Comparison of ENCODE assay signal across 21 mouse cellular contexts in genomic region chr9:59667904-59668303, GRCm38 (mm10). TPM values are rescaled to one million over a fixed set of nuclear protein-coding genes. Genes with fewer than 3 reads are reported as not detected.
DNase-seq lines count a peak whose midpoint lies in the region; ATAC-seq and TF ChIP-seq lines count a peak whose summit lies in the region.
"Had no signal": no experiment of that assay in that cellular context is flagged by ENCODE, and none has a peak within 500 bp of the region (broad histone marks: within the 10 kb centered on the region; RNA-seq: fewer than 3 reads in every experiment).

No protein-coding gene starts in this region.

- no peak for ATAC-seq in heart, embryonic 16.5 days (replicated peaks; ENCODE audit: extremely low read depth, insufficient read depth, low FRiP score)
- peak; percentile 51 for ATAC-seq in megakaryocyte, adult 5-6 weeks (ENCODE audit: poor library complexity, severe bottlenecking)
- ATAC-seq in megakaryocyte progenitor cell, adult 5-6 weeks (replicated peaks; ENCODE audit: poor library complexity), result no peak
- ATAC-seq: CD4-positive, CD25-positive, alpha-beta regulatory T cell, adult 4 months; hindbrain, embryonic 16.5 days; intestine, postnatal 0 days; midbrain, embryonic 16.5 days had no signal

- peaks cover 65% of the 10 kb centered on the region for H3K4me1 ChIP-seq in heart, embryonic 16.5 days (ENCODE audit: control insufficient read depth, insufficient read depth, low read length)
- H3K4me1 ChIP-seq in ES-Bruce4 (ENCODE audit: control insufficient read depth, insufficient read depth, low read length), result peaks cover 4% of the 10 kb centered on the region

- no peak overlapping the region for H3K4me2 ChIP-seq in heart, embryonic 16.5 days (ENCODE audit: low read depth, low read length)
- H3K4me2 ChIP-seq: stomach, embryonic 15.5 days had no signal

- peak overlapping the region; percentile 99 for H3K27ac ChIP-seq in gastrocnemius, adult 2 months
- H3K27ac ChIP-seq in heart, embryonic 16.5 days (ENCODE audit: low read length), result peak overlapping the region; percentile 86
- peak overlapping the region; percentile 34; the same call in 1 of the 2 replicates for H3K27ac ChIP-seq in ES-Bruce4 (ENCODE audit: insufficient read depth, low read length)
- H3K27ac ChIP-seq: embryonic facial prominence, embryonic 10.5 days; stomach, embryonic 15.5 days had no signal

- no peaks in the 10 kb centered on the region for H3K9me3 ChIP-seq in heart, embryonic 16.5 days (replicated peaks; ENCODE audit: control insufficient read depth, low read length)
- H3K9me3 ChIP-seq in ES-Bruce4 (replicated peaks; ENCODE audit: control insufficient read depth, insufficient read depth, low read length, poor library complexity, severe bottlenecking), result no peaks in the 10 kb centered on the region
- H3K9me3 ChIP-seq: embryonic facial prominence, embryonic 10.5 days; stomach, embryonic 15.5 days had no signal

- H3K36me3 ChIP-seq in heart, embryonic 16.5 days (ENCODE audit: control insufficient read depth, insufficient read depth), result peaks cover 82% of the 10 kb centered on the region
- peaks cover 99% of the 10 kb centered on the region for H3K36me3 ChIP-seq in ES-Bruce4 (ENCODE audit: control insufficient read depth, insufficient read depth, low read length, poor library complexity, severe bottlenecking)

- no peaks in the 10 kb centered on the region for H3K27me3 ChIP-seq in heart, embryonic 16.5 days (ENCODE audit: control insufficient read depth, insufficient read depth, low read length)
- no peaks in the 10 kb centered on the region for H3K27me3 ChIP-seq in ES-Bruce4 (ENCODE audit: control insufficient read depth, insufficient read depth, low read length, poor library complexity, severe bottlenecking)
- H3K27me3 ChIP-seq: stomach, embryonic 15.5 days had no signal

- WGBS in heart, embryonic 16.5 days, result 84% methylated on average over 6 of the region's 6 CpGs

- TF ChIP-seq POLR2A in ES-Bruce4 (IDR thresholded peaks at IDR 0.05; ENCODE audit: insufficient read depth, low read length), result no peak

- no peak overlapping the region for H3K9ac ChIP-seq in heart, embryonic 16.5 days (ENCODE audit: low read length)
- no peak overlapping the region for H3K9ac ChIP-seq in ES-Bruce4 (ENCODE audit: low read depth, poor library complexity, severe bottlenecking)
- H3K9ac ChIP-seq: stomach, embryonic 15.5 days had no signal

- no peak for TF ChIP-seq EP300 in ES-Bruce4 (IDR thresholded peaks at IDR 0.05; ENCODE audit: insufficient read depth, low read depth, low read length)

- H3K4me3 ChIP-seq in gastrocnemius, adult 2 months, result peak overlapping the region; percentile 44
- H3K4me3 ChIP-seq in heart, embryonic 16.5 days (ENCODE audit: low read length), result no peak overlapping the region
- no peak overlapping the region for H3K4me3 ChIP-seq in ES-Bruce4 (ENCODE audit: low read depth, low read length)
- H3K4me3 ChIP-seq: embryonic facial prominence, embryonic 10.5 days; stomach, embryonic 15.5 days had no signal

- DNase-seq in gastrocnemius, adult 2 months, result no peak
- DNase-seq in gastrocnemius, adult 8-10 months (ENCODE audit: low spot score in 2 of 2), result no peak
- DNase-seq in heart, postnatal 4 days, result no peak
- DNase-seq: adrenal gland, adult 2 months; cerebellum, adult 8-10 months; gastrocnemius, postnatal 14 days; lung, adult 18-20 months; lung, postnatal 14 days; retina, postnatal 1 day; thymus, adult 18-20 months had no signal

- TF ChIP-seq CTCF in gastrocnemius, adult 2 months (IDR thresholded peaks at IDR 0.05), result no peak
- TF ChIP-seq CTCF in ES-Bruce4 (IDR thresholded peaks at IDR 0.05; ENCODE audit: low read depth, low read length), result no peak

- intact Hi-C loops in gastrocnemius, adult 2 months (cut with DNase I), result no loop called here

RNA-seq across cellular contexts. Expression of gene Pkm, which starts 11.7 kb away (rescaled TPM):
- 1,000 to 10,000 TPM; 2,556 to 3,331 TPM for total RNA-seq in gastrocnemius, adult 2 months (2021)
- total RNA-seq in gastrocnemius, adult 8-10 months (2022), result 1,000 to 10,000 TPM; 2,872 to 3,265 (median 3,132) TPM
- 1,977 and 2,080 TPM in 2 replicates for polyA plus RNA-seq in heart, embryonic 16.5 days (2015; fragmentation: Nextera tagmentation; extraction: Ambion mirVana)
- total RNA-seq in heart, postnatal 4 days (2021), result 1,000 to 10,000 TPM; 1,087 to 1,151 TPM
- polyA plus RNA-seq in ES-Bruce4 (2011; ENCODE audit: insufficient read depth, insufficient read length, low read depth, missing spikeins), result 2,048 and 2,433 TPM in 2 replicates
- total RNA-seq in megakaryocyte, adult 5-6 weeks (2015), result 192 and 215 TPM in 2 replicates
- total RNA-seq in megakaryocyte, adult 5-6 weeks (2017), result 908 and 975 TPM in 2 replicates
- total RNA-seq in megakaryocyte progenitor cell, adult 5-6 weeks (2015), result 151 and 190 TPM in 2 replicates
- 900 and 914 TPM in 2 replicates for total RNA-seq in megakaryocyte progenitor cell, adult 5-6 weeks (2017)

RNA-seq across cellular contexts. Expression of gene Gramd2, which starts 12.0 kb away (rescaled TPM):
- total RNA-seq in gastrocnemius, adult 2 months (2021), result under 1 TPM; 0.11 to 0.13 TPM
- total RNA-seq in gastrocnemius, adult 8-10 months (2022), result under 1 TPM in 2 of 4 experiments, not detected in 2; 0.27 to 0.36 TPM
- 0.34 and 1.6 TPM in 2 replicates for polyA plus RNA-seq in heart, embryonic 16.5 days (2015; fragmentation: Nextera tagmentation; extraction: Ambion mirVana)
- total RNA-seq in heart, postnatal 4 days (2021), result under 1 TPM in 1 of 2 experiments, not detected in 1; 0.11 TPM
- polyA plus RNA-seq in ES-Bruce4 (2011; ENCODE audit: insufficient read depth, insufficient read length, low read depth, missing spikeins), result 4.5 and 5.2 TPM in 2 replicates
- total RNA-seq in megakaryocyte, adult 5-6 weeks (2015), result 0.58 and 0.66 TPM in 2 replicates
- 0.88 and 1.3 TPM in 2 replicates for total RNA-seq in megakaryocyte, adult 5-6 weeks (2017)
- total RNA-seq in megakaryocyte progenitor cell, adult 5-6 weeks (2015), result 0.02 TPM in 1 of 2 replicates, not detected in the other
- 0.14 TPM in 1 of 2 replicates, not detected in the other for total RNA-seq in megakaryocyte progenitor cell, adult 5-6 weeks (2017)
- total RNA-seq: megakaryocyte-erythroid progenitor cell, adult 5-6 weeks had no signal
- polyA plus RNA-seq: CD4-positive, CD25-positive, alpha-beta regulatory T cell, adult 4 months had no signal

RNA-seq across cellular contexts. Expression of gene Parp6, which starts 50.8 kb away (rescaled TPM):
- 10 to 100 TPM; 25.7 to 26.0 TPM for total RNA-seq in gastrocnemius, adult 2 months (2021)
- total RNA-seq in gastrocnemius, adult 8-10 months (2022), result 10 to 100 TPM; 25.8 to 37.9 (median 26.4) TPM
- 21.1 and 24.1 TPM in 2 replicates for polyA plus RNA-seq in heart, embryonic 16.5 days (2015; fragmentation: Nextera tagmentation; extraction: Ambion mirVana)
- 10 to 100 TPM; 16.7 to 17.3 TPM for total RNA-seq in heart, postnatal 4 days (2021)
- 28.3 and 30.9 TPM in 2 replicates for polyA plus RNA-seq in ES-Bruce4 (2011; ENCODE audit: insufficient read depth, insufficient read length, low read depth, missing spikeins)
- 29.8 and 35.2 TPM in 2 replicates for total RNA-seq in megakaryocyte, adult 5-6 weeks (2015)
- total RNA-seq in megakaryocyte, adult 5-6 weeks (2017), result 22.9 and 23.0 TPM in 2 replicates
- total RNA-seq in megakaryocyte progenitor cell, adult 5-6 weeks (2015), result 37.6 and 52.4 TPM in 2 replicates
- total RNA-seq in megakaryocyte progenitor cell, adult 5-6 weeks (2017), result 15.7 and 24.5 TPM in 2 replicates

Comparison
In these comparisons a context has a peak if more than half of its experiments do, and no peak if none do; other contexts are left out.
1. H3K27ac ChIP-seq: peak in every context shown above with its lines; median percentile 99 in gastrocnemius, adult 2 months; 86 in heart, embryonic 16.5 days; 34 in ES-Bruce4.